Mouse (Mus musculus) midbrain, embryonic 14.5 days (tissue): ENCODE results near the gene Atp2c2. TPM values are rescaled to one million over a fixed set of nuclear protein-coding genes. Genes with fewer than 3 reads are reported as not detected.
A peak's percentile ranks its signal among the peaks of the same experiment; 100 is the strongest.

ENCODE experiments used
- ATAC-seq: fragments of 200-750 bp; cut with Nextera tagmentation; 2 replicates; pipeline ENCODE4 v1.8.0; 2017; ENCODE audit warnings: moderate number of reproducible peaks, moderate library complexity; ENCODE audit not compliant: low FRiP score, low TSS enrichment
- DNase-seq: peaks from one replicate; pipeline ENCODE4 v3.0.0-alpha.2; 2015
- H3K27ac ChIP-seq: fragments of 300-500 bp; sonication (generic); replicated peaks from 2 replicates; pipeline ENCODE4 v1.5.1; 2014; ENCODE audit warnings: mild to moderate bottlenecking, low read depth, low read length, moderate library complexity
- H3K27me3 ChIP-seq: fragments of 300-500 bp; sonication (generic); 2 replicates; pipeline ENCODE4 v1.6.1; 2014; ENCODE audit warnings: low read length, control low read depth, mixed read lengths; ENCODE audit not compliant: control insufficient read depth, insufficient read depth
- H3K36me3 ChIP-seq: fragments of 300-500 bp; sonication (generic); 2 replicates; pipeline ENCODE4 v1.6.1; 2014; ENCODE audit warnings: low read length, control low read depth; ENCODE audit not compliant: control insufficient read depth, insufficient read depth
- H3K4me1 ChIP-seq: fragments of 300-500 bp; sonication (generic); 2 replicates; pipeline ENCODE4 v1.6.1; 2014; ENCODE audit warnings: mild to moderate bottlenecking, antibody characterized with exemption, low read length, control low read depth; ENCODE audit not compliant: control insufficient read depth, insufficient read depth
- H3K4me2 ChIP-seq: fragments of 300-500 bp; sonication (generic); 2 replicates; pipeline ENCODE4 v1.6.1; 2014; ENCODE audit warnings: mild to moderate bottlenecking, low read length, moderate library complexity
- H3K4me3 ChIP-seq: fragments of 300-500 bp; sonication (generic); replicated peaks from 2 replicates; pipeline ENCODE4 v1.5.1; 2014; ENCODE audit warnings: low read depth, low read length
- H3K9ac ChIP-seq: fragments of 300-500 bp; sonication (generic); replicated peaks from 2 replicates; pipeline ENCODE4 v1.6.1; 2014; ENCODE audit warnings: mild to moderate bottlenecking, low read length, moderate library complexity
- H3K9me3 ChIP-seq: fragments of 300-500 bp; sonication (generic); 2 replicates; pipeline ENCODE4 v1.6.1; 2016; ENCODE audit warnings: low read length, control low read depth, mixed read lengths; ENCODE audit not compliant: control insufficient read depth
- WGBS: fragments of 180-500 bp; shearing (Covaris S2); extraction: QIAGEN DNeasy Blood & Tissue Kit; methylation state at CpG from one replicate; pipeline ENCODE4 v1.1.7; 2014; 5-methylcytosine and 5-hydroxymethylcytosine counted together
- polyA plus RNA-seq: library from polyadenylated mRNA; unstranded; fragments of >200 nt; fragmentation: Nextera tagmentation; extraction: Ambion mirVana; gene quantifications from 2 replicates; pipeline ENCODE4 v1.2.1, GENCODE M21; 2014

Gene Atp2c2
- polyA plus RNA-seq, 1 experiment from 2014 or later = 0.08 TPM

GRCm38 (mm10) chr8:119724596-119724995 is 24.8 kb downstream of the Atp2c2 start:
- 75% methylated on average over 6 of the region's 6 CpGs for WGBS
- no peaks in the 10 kb centered on the region for H3K27me3 ChIP-seq
- H3K9ac ChIP-seq = no peak overlapping the region
- DNase-seq (no peak), ATAC-seq (no peak)
- H3K27ac ChIP-seq = no peak overlapping the region
- H3K4me1 ChIP-seq = no peaks in the 10 kb centered on the region
- no peaks in the 10 kb centered on the region for H3K9me3 ChIP-seq
- no peaks in the 10 kb centered on the region for H3K36me3 ChIP-seq
- no peak overlapping the region for H3K4me2 ChIP-seq
- no peak overlapping the region for H3K4me3 ChIP-seq

- ATAC-seq (no peak), DNase-seq (no peak)
- no peaks in the 10 kb centered on the region for H3K27me3 ChIP-seq
- H3K4me1 ChIP-seq = no peaks in the 10 kb centered on the region
- no peaks in the 10 kb centered on the region for H3K36me3 ChIP-seq
- no peaks in the 10 kb centered on the region for H3K9me3 ChIP-seq
- no peak overlapping the region for H3K27ac ChIP-seq
- no peak overlapping the region for H3K4me2 ChIP-seq
- H3K4me3 ChIP-seq = no peak overlapping the region
- 92% methylated on average over 8 of the region's 8 CpGs for WGBS
- H3K9ac ChIP-seq = no peak overlapping the region
Observed at GRCm38 (mm10) chr8:119727093-119727492, 27.3 kb downstream of the Atp2c2 start.

- H3K27me3 ChIP-seq = no peaks in the 10 kb centered on the region
- H3K4me2 ChIP-seq = no peak overlapping the region
- no peaks in the 10 kb centered on the region for H3K4me1 ChIP-seq
- H3K27ac ChIP-seq = no peak overlapping the region
- no peaks in the 10 kb centered on the region for H3K36me3 ChIP-seq
- ATAC-seq = no peak
- DNase-seq = no peak
- H3K4me3 ChIP-seq = no peak overlapping the region
- H3K9me3 ChIP-seq = no peaks in the 10 kb centered on the region
- 89% methylated on average over 8 of the region's 8 CpGs for WGBS
- H3K9ac ChIP-seq = no peak overlapping the region
Observed at GRCm38 (mm10) chr8:119728351-119728895, 28.6 kb downstream of the Atp2c2 start.

- DNase-seq (no peak), ATAC-seq (no peak)
- Histone ChIP-seq H3K27ac (no peak overlapping the region), H3K4me2 (no peak overlapping the region), H3K4me1 (no peaks in the 10 kb centered on the region), H3K9ac (no peak overlapping the region), H3K27me3 (no peaks in the 10 kb centered on the region), H3K4me3 (no peak overlapping the region), H3K36me3 (no peaks in the 10 kb centered on the region), H3K9me3 (no peaks in the 10 kb centered on the region)
- 72% methylated on average over 13 of the region's 13 CpGs for WGBS
Observed at GRCm38 (mm10) chr8:119732072-119732471, 32.3 kb downstream of the Atp2c2 start.

GRCm38 (mm10) chr8:119736348-119736917 is 36.6 kb downstream of the Atp2c2 start:
- no peaks in the 10 kb centered on the region for H3K4me1 ChIP-seq
- no peaks in the 10 kb centered on the region for H3K36me3 ChIP-seq
- no peak overlapping the region for H3K4me2 ChIP-seq
- H3K4me3 ChIP-seq = no peak overlapping the region
- no peak for ATAC-seq
- H3K27ac ChIP-seq = no peak overlapping the region
- no peak overlapping the region for H3K9ac ChIP-seq
- WGBS = 90% methylated on average over 10 of the region's 10 CpGs
- H3K27me3 ChIP-seq = no peaks in the 10 kb centered on the region
- H3K9me3 ChIP-seq = no peaks in the 10 kb centered on the region
- no peak for DNase-seq

GRCm38 (mm10) chr8:119737093-119737900 is 37.5 kb downstream of the Atp2c2 start:
- Histone ChIP-seq H3K27me3 (no peaks in the 10 kb centered on the region), H3K27ac (no peak overlapping the region), H3K36me3 (no peaks in the 10 kb centered on the region), H3K4me2 (no peak overlapping the region), H3K4me3 (no peak overlapping the region), H3K4me1 (no peaks in the 10 kb centered on the region), H3K9ac (no peak overlapping the region), H3K9me3 (no peaks in the 10 kb centered on the region)
- WGBS = 80% methylated on average over 11 of the region's 11 CpGs
- no peak for DNase-seq
- ATAC-seq = no peak

- DNase-seq (no peak), ATAC-seq (no peak)
- no peak overlapping the region for H3K4me3 ChIP-seq
- no peaks in the 10 kb centered on the region for H3K27me3 ChIP-seq
- H3K4me2 ChIP-seq = no peak overlapping the region
- H3K27ac ChIP-seq = no peak overlapping the region
- H3K4me1 ChIP-seq = no peaks in the 10 kb centered on the region
- H3K36me3 ChIP-seq = no peaks in the 10 kb centered on the region
- WGBS = 83% methylated on average over 19 of the region's 19 CpGs
- no peaks in the 10 kb centered on the region for H3K9me3 ChIP-seq
- H3K9ac ChIP-seq = no peak overlapping the region
Observed at GRCm38 (mm10) chr8:119738129-119738907, 38.5 kb downstream of the Atp2c2 start.

- no peaks in the 10 kb centered on the region for H3K4me1 ChIP-seq
- ATAC-seq (no peak), DNase-seq (peak; percentile 28)
- H3K27ac ChIP-seq = no peak overlapping the region
- no peak overlapping the region for H3K9ac ChIP-seq
- no peaks in the 10 kb centered on the region for H3K9me3 ChIP-seq
- no peak overlapping the region for H3K4me2 ChIP-seq
- no peaks in the 10 kb centered on the region for H3K27me3 ChIP-seq
- WGBS = 57% methylated on average over 4 of the region's 4 CpGs
- H3K36me3 ChIP-seq = no peaks in the 10 kb centered on the region
- H3K4me3 ChIP-seq = no peak overlapping the region
Observed at GRCm38 (mm10) chr8:119740634-119741033, 40.8 kb downstream of the Atp2c2 start.
